Mouse (Mus musculus): ENCODE measurements around the gene Lilrb4a.

DNA sequence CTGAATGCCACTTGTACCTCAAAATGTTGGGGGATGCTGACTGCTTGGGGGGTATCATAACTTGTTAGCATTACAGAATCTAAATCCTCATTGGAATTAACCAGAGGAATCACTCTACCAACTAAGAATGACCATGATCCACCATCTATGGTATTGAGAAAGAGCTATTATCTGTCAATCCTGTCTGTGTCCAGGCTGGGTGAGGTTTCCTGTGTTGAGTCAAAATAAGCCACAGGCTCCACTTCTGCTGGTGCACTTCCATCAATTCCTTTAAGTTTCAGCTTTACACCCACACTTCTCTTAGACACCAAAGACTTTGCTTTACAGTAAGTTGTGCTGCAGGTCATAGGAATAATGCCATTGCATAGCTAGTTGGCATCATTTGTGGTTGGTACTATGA is 30.7 kb downstream of the Lilrb4a start:
- no peak for TF ChIP-seq CTCF (IDR thresholded peaks at IDR 0.05; ENCODE audit: low read depth)
- TF ChIP-seq EP300 (IDR thresholded peaks at IDR 0.05; ENCODE audit: low read depth), result no peak

Data from liver, embryonic 14.5 days (tissue).